Mouse (Mus musculus) lung, embryonic 14.5 days (tissue): ENCODE measurements at regions not wholly inside any gene's neighbourhood (a gene's known extent, or its start where the extent isn't known, plus 50 kb on each side); places are given as distances from the start of the nearest gene placed in this dataset.
A peak's percentile ranks its signal among the peaks of the same experiment; 100 is the strongest.

Experiments
- ATAC-seq: fragments of 200-750 bp; cut with Nextera tagmentation; 2 replicates; pipeline ENCODE4 v1.8.0; 2017; ENCODE audit warnings: mild to moderate bottlenecking, moderate TSS enrichment, moderate library complexity; ENCODE audit not compliant: insufficient read depth
- DNase-seq: peaks from one replicate; pipeline ENCODE4 v3.0.0-alpha.2; 2015
- H3K27ac ChIP-seq: fragments of 300-500 bp; sonication (generic); 2 replicates; pipeline ENCODE4 v1.5.1; 2014; ENCODE audit warnings: low read depth, mild to moderate bottlenecking, moderate library complexity
- H3K27me3 ChIP-seq: fragments of 300-500 bp; sonication (generic); 2 replicates; pipeline ENCODE4 v1.6.1; 2014; ENCODE audit warnings: low read length, control low read depth; ENCODE audit not compliant: insufficient read depth
- H3K36me3 ChIP-seq: fragments of 300-500 bp; sonication (generic); 2 replicates; pipeline ENCODE4 v1.6.1; 2014; ENCODE audit warnings: control low read depth; ENCODE audit not compliant: insufficient read depth
- H3K4me1 ChIP-seq: fragments of 300-500 bp; sonication (generic); 2 replicates; pipeline ENCODE4 v1.6.1; 2014; ENCODE audit warnings: antibody characterized with exemption, control low read depth; ENCODE audit not compliant: insufficient read depth
- H3K4me2 ChIP-seq: fragments of 300-500 bp; sonication (generic); 2 replicates; pipeline ENCODE4 v1.6.1; 2014; ENCODE audit warnings: mild to moderate bottlenecking
- H3K4me3 ChIP-seq: fragments of 300-500 bp; sonication (generic); 2 replicates; pipeline ENCODE4 v1.5.1; 2014; ENCODE audit warnings: low read depth, low read length
- H3K9ac ChIP-seq: fragments of 300-500 bp; sonication (generic); 2 replicates; pipeline ENCODE4 v1.6.1; 2014
- H3K9me3 ChIP-seq: fragments of 300-500 bp; sonication (generic); 2 replicates; pipeline ENCODE4 v1.6.1; 2016; ENCODE audit warnings: low read depth, low read length, control low read depth
- CTCF ChIP-seq: IDR thresholded peaks from 2 replicates; pipeline ENCODE4 v1.5.1; 2016; ENCODE audit warnings: antibody characterized with exemption, low read depth
- WGBS: fragments of 180-500 bp; shearing (Covaris S2); extraction: QIAGEN DNeasy Blood & Tissue Kit; methylation state at CpG from one replicate; pipeline ENCODE4 v1.1.7; 2014; 5-methylcytosine and 5-hydroxymethylcytosine counted together

- H3K9ac ChIP-seq: no peak overlapping the region
- no peaks in the 10 kb centered on the region for H3K36me3 ChIP-seq
- TF ChIP-seq CTCF: no peak
- no peaks in the 10 kb centered on the region for H3K4me1 ChIP-seq
- 61% methylated on average over 10 of the region's 10 CpGs for whole genome bisulfite sequencing
- H3K4me3 ChIP-seq: no peak overlapping the region
- no peak for DNase-seq
- H3K9me3 ChIP-seq: no peaks in the 10 kb centered on the region
- no peaks in the 10 kb centered on the region for H3K27me3 ChIP-seq
- no peak overlapping the region for H3K27ac ChIP-seq
- no peak for ATAC-seq
- no peak overlapping the region for H3K4me2 ChIP-seq
These were observed 234.0 kb upstream of the Arrdc4 start for GRCm38 (mm10) chr7:68982914-68983502.

GRCm38 (mm10) chr7:68978576-68978975 lies 229.5 kb upstream of the Arrdc4 start:
- Histone ChIP-seq H3K9ac (no peak overlapping the region), H3K9me3 (no peaks in the 10 kb centered on the region), H3K4me3 (no peak overlapping the region), H3K27me3 (no peaks in the 10 kb centered on the region), H3K4me2 (0 out of 2 replicates have a peak overlapping the region, but pooled peaks have one; percentile 15), H3K27ac (no peak overlapping the region), H3K36me3 (no peaks in the 10 kb centered on the region), H3K4me1 (no peaks in the 10 kb centered on the region)
- TF ChIP-seq CTCF: no peak
- DNase-seq (peak; percentile 42), ATAC-seq (no peak)
- WGBS: 32% methylated on average over 4 of the region's 4 CpGs

- DNase-seq: peak; percentile 94
- peak; percentile 74 for TF ChIP-seq CTCF
- Histone ChIP-seq H3K4me1 (no peaks in the 10 kb centered on the region), H3K9ac (no peak overlapping the region), H3K9me3 (no peaks in the 10 kb centered on the region), H3K36me3 (no peaks in the 10 kb centered on the region), H3K4me3 (no peak overlapping the region), H3K4me2 (no peak overlapping the region), H3K27ac (no peak overlapping the region), H3K27me3 (no peaks in the 10 kb centered on the region)
- ATAC-seq: peak; percentile 68; the same call in 1 of the 2 replicates
- WGBS: 41% methylated on average over 7 of the region's 7 CpGs
These were observed 228.0 kb upstream of the Arrdc4 start for GRCm38 (mm10) chr7:68976813-68977752.

- 29% methylated on average over 5 of the region's 5 CpGs for WGBS
- no peak overlapping the region for H3K4me2 ChIP-seq
These were observed 226.9 kb upstream of the Arrdc4 start for GRCm38 (mm10) chr7:68975956-68976355.

GRCm38 (mm10) chr7:68975580-68975894 lies 226.5 kb upstream of the Arrdc4 start:
- H3K4me1 ChIP-seq: no peaks in the 10 kb centered on the region
- no peak overlapping the region for H3K4me3 ChIP-seq
- no peak overlapping the region for H3K9ac ChIP-seq
- WGBS: 26% methylated on average over 2 of the region's 2 CpGs
- DNase-seq (no peak), ATAC-seq (peak; percentile 57)
- no peak for TF ChIP-seq CTCF
- no peaks in the 10 kb centered on the region for H3K36me3 ChIP-seq
- no peaks in the 10 kb centered on the region for H3K9me3 ChIP-seq
- H3K27ac ChIP-seq: no peak overlapping the region
- H3K4me2 ChIP-seq: no peak overlapping the region
- H3K27me3 ChIP-seq: no peaks in the 10 kb centered on the region

More at GRCm38 (mm10) chr7:68975956-68976355, 226.9 kb upstream of the Arrdc4 start:
- Histone ChIP-seq H3K36me3 (no peaks in the 10 kb centered on the region), H3K4me3 (no peak overlapping the region), H3K27ac (no peak overlapping the region), H3K9me3 (no peaks in the 10 kb centered on the region), H3K27me3 (no peaks in the 10 kb centered on the region), H3K9ac (no peak overlapping the region), H3K4me1 (no peaks in the 10 kb centered on the region)
- no peak for TF ChIP-seq CTCF
- DNase-seq: no peak
- no peak for ATAC-seq

GRCm38 (mm10) chr7:68974761-68975579 lies 225.9 kb upstream of the Arrdc4 start:
- TF ChIP-seq CTCF: no peak
- Histone ChIP-seq H3K4me1 (no peaks in the 10 kb centered on the region), H3K27ac (no peak overlapping the region), H3K9me3 (no peaks in the 10 kb centered on the region), H3K9ac (no peak overlapping the region), H3K36me3 (no peaks in the 10 kb centered on the region), H3K27me3 (no peaks in the 10 kb centered on the region), H3K4me2 (no peak overlapping the region), H3K4me3 (no peak overlapping the region)
- peak; percentile 78 for DNase-seq
- WGBS: 50% methylated on average over 8 of the region's 8 CpGs
- ATAC-seq: peak; percentile 42
